Mouse (Mus musculus) heart, postnatal 0 days (tissue): ENCODE measurements around the gene Fgf22. TPM values are rescaled to one million over a fixed set of nuclear protein-coding genes. Genes with fewer than 3 reads are reported as not detected.
A peak's percentile ranks its signal among the peaks of the same experiment; 100 is the strongest.

Experiments used
- ATAC-seq: fragments of 200-750 bp; cut with Nextera tagmentation; 2 replicates; pipeline ENCODE4 v1.8.0; 2017; ENCODE audit warnings: low read depth, moderate number of reproducible peaks, moderate library complexity; ENCODE audit not compliant: insufficient read depth
- DNase-seq: peaks from one replicate; pipeline ENCODE4 v3.0.0-alpha.2; 2016; ENCODE audit warnings: low spot score
- H3K27ac ChIP-seq: fragments of 300-500 bp; sonication (generic); 2 replicates; pipeline ENCODE4 v1.5.1; 2014; ENCODE audit warnings: low read depth, mild to moderate bottlenecking
- H3K27me3 ChIP-seq: fragments of 300-500 bp; sonication (generic); 2 replicates; pipeline ENCODE4 v1.6.1; 2014; ENCODE audit warnings: low read length, mixed read lengths; ENCODE audit not compliant: control insufficient read depth, insufficient read depth
- H3K36me3 ChIP-seq: fragments of 300-500 bp; sonication (generic); replicated peaks from 2 replicates; pipeline ENCODE4 v1.6.1; 2014; ENCODE audit warnings: low read length, mixed read lengths; ENCODE audit not compliant: control insufficient read depth, insufficient read depth
- H3K4me1 ChIP-seq: fragments of 300-500 bp; sonication (generic); 2 replicates; pipeline ENCODE4 v1.6.1; 2014; ENCODE audit warnings: antibody characterized with exemption; ENCODE audit not compliant: control insufficient read depth, insufficient read depth
- H3K4me2 ChIP-seq: fragments of 300-500 bp; sonication (generic); 2 replicates; pipeline ENCODE4 v1.6.1; 2014; ENCODE audit warnings: low read depth, mild to moderate bottlenecking, low read length, moderate library complexity
- H3K4me3 ChIP-seq: fragments of 300-500 bp; sonication (generic); 2 replicates; pipeline ENCODE4 v1.5.1; 2014; ENCODE audit warnings: low read depth, low read length
- H3K9ac ChIP-seq: fragments of 300-500 bp; sonication (generic); replicated peaks from 2 replicates; pipeline ENCODE4 v1.6.1; 2014; ENCODE audit warnings: low read depth, low read length, mixed read lengths
- H3K9me3 ChIP-seq: fragments of 300-500 bp; sonication (generic); replicated peaks from 2 replicates; pipeline ENCODE4 v1.6.1; 2016; ENCODE audit warnings: low read length; ENCODE audit not compliant: control insufficient read depth
- CTCF ChIP-seq: IDR thresholded peaks from 2 replicates; pipeline ENCODE4 v1.5.1; 2016; ENCODE audit warnings: antibody characterized with exemption, control low read depth, low read depth
- EP300 ChIP-seq: IDR thresholded peaks from 2 replicates; pipeline ENCODE4 v1.6.1; 2016; ENCODE audit warnings: antibody characterized with exemption, low read depth
- WGBS: fragments of 180-500 bp; shearing (Covaris S2); extraction: QIAGEN DNeasy Blood & Tissue Kit; methylation state at CpG from one replicate; pipeline ENCODE4 v1.1.7; 2014; 5-methylcytosine and 5-hydroxymethylcytosine counted together
- polyA plus RNA-seq: library from polyadenylated mRNA; unstranded; fragments of >200 nt; fragmentation: Nextera tagmentation; extraction: Ambion mirVana; gene quantifications from 2 replicates; pipeline ENCODE4 v1.2.1, GENCODE M21; 2015
- total RNA-seq: library from RNA; depleted of rRNA; stranded (reverse); fragments of >200 nt; gene quantifications from 2 replicates; pipeline ENCODE4 v1.2.3, GENCODE M21; 2014; ENCODE audit warnings: low replicate concordance

The Fgf22 gene
- total and polyA plus RNA-seq, 2 experiments from 2014 or later, result 0.14 TPM; not detected in 1

- ATAC-seq, result peak; percentile 15; the same call in 1 of the 2 replicates
Observed at GRCm38 (mm10) chr10:79716254-79716987, 38.5 kb upstream of the Fgf22 start, which contains the start of gene Hcn2. Gene Hcn2, plus strand, starts transcription at chr10:79716634.

GRCm38 (mm10) chr10:79716988-79717355 lies 37.9 kb upstream of the Fgf22 start:
- H3K9me3 ChIP-seq, result no peaks in the 10 kb centered on the region
- H3K27ac ChIP-seq, result no peak overlapping the region
- under 1% methylated on average over 41 of the region's 44 CpGs for WGBS
- peaks cover 52% of the 10 kb centered on the region for H3K27me3 ChIP-seq
- DNase-seq (no peak), ATAC-seq (no peak)
- H3K4me1 ChIP-seq, result peaks cover 13% of the 10 kb centered on the region; the same call in 1 of the 2 replicates
- peak overlapping the region; percentile 69 for H3K4me3 ChIP-seq
- TF ChIP-seq EP300 (no peak), CTCF (no peak)
- no peak overlapping the region for H3K9ac ChIP-seq
- peak overlapping the region; percentile 95 for H3K4me2 ChIP-seq
- peaks cover 2% of the 10 kb centered on the region; the same call in 1 of the 2 replicates for H3K36me3 ChIP-seq

More at GRCm38 (mm10) chr10:79716254-79716987, 38.5 kb upstream of the Fgf22 start, which contains the start of gene Hcn2:
- Histone ChIP-seq H3K36me3 (peaks cover 7% of the 10 kb centered on the region), H3K4me2 (peak within 1 kb of the TSS; percentile 95), H3K4me1 (peaks cover 13% of the 10 kb centered on the region; the same call in 1 of the 2 replicates), H3K27me3 (peaks cover 52% of the 10 kb centered on the region), H3K4me3 (peak within 1 kb of the TSS; percentile 69), H3K9me3 (no peaks in the 10 kb centered on the region), H3K27ac (no peak within 1 kb of the TSS), H3K9ac (no peak within 1 kb of the TSS)
- 1% methylated on average over 36 of the region's 91 CpGs for WGBS
- DNase-seq, result no peak
- TF ChIP-seq EP300 (no peak), CTCF (no peak)

GRCm38 (mm10) chr10:79717640-79718357 lies 37.1 kb upstream of the Fgf22 start:
- ATAC-seq (peak; percentile 25; the same call in 1 of the 2 replicates), DNase-seq (peak; percentile 56)
- H3K4me3 ChIP-seq, result peak overlapping the region; percentile 69; the same call in 1 of the 2 replicates
- no peak overlapping the region for H3K27ac ChIP-seq
- no peaks in the 10 kb centered on the region for H3K36me3 ChIP-seq
- no peaks in the 10 kb centered on the region for H3K9me3 ChIP-seq
- peaks cover 13% of the 10 kb centered on the region; the same call in 1 of the 2 replicates for H3K4me1 ChIP-seq
- H3K4me2 ChIP-seq, result peak overlapping the region; percentile 95
- peaks cover 52% of the 10 kb centered on the region for H3K27me3 ChIP-seq
- 5% methylated on average over 43 of the region's 43 CpGs for WGBS
- TF ChIP-seq CTCF (no peak), EP300 (no peak)
- H3K9ac ChIP-seq, result no peak overlapping the region

- H3K4me2 ChIP-seq, result no peak overlapping the region
- DNase-seq (no peak), ATAC-seq (no peak)
- H3K4me1 ChIP-seq, result peaks cover 24% of the 10 kb centered on the region; the same call in 1 of the 2 replicates
- no peak overlapping the region for H3K9ac ChIP-seq
- no peaks in the 10 kb centered on the region for H3K9me3 ChIP-seq
- H3K4me3 ChIP-seq, result no peak overlapping the region
- TF ChIP-seq CTCF (no peak), EP300 (no peak)
- peaks cover 36% of the 10 kb centered on the region for H3K27me3 ChIP-seq
- H3K36me3 ChIP-seq, result no peaks in the 10 kb centered on the region
- no peak overlapping the region for H3K27ac ChIP-seq
- 46% methylated on average over 5 of the region's 5 CpGs for WGBS
Observed at GRCm38 (mm10) chr10:79721089-79721488, 33.8 kb upstream of the Fgf22 start.

GRCm38 (mm10) chr10:79723047-79723446 lies 31.8 kb upstream of the Fgf22 start:
- no peak for ATAC-seq
- Histone ChIP-seq H3K27ac (no peak overlapping the region), H3K9ac (no peak overlapping the region), H3K4me2 (no peak overlapping the region), H3K9me3 (no peaks in the 10 kb centered on the region), H3K27me3 (peaks cover 17% of the 10 kb centered on the region; the same call in 1 of the 2 replicates), H3K4me1 (peaks cover 12% of the 10 kb centered on the region; the same call in 1 of the 2 replicates), H3K4me3 (no peak overlapping the region), H3K36me3 (no peaks in the 10 kb centered on the region)
- WGBS, result 55% methylated on average over 6 of the region's 6 CpGs
- TF ChIP-seq EP300 (no peak), CTCF (no peak)
- DNase-seq, result no peak
